In the genomic region with DNA sequence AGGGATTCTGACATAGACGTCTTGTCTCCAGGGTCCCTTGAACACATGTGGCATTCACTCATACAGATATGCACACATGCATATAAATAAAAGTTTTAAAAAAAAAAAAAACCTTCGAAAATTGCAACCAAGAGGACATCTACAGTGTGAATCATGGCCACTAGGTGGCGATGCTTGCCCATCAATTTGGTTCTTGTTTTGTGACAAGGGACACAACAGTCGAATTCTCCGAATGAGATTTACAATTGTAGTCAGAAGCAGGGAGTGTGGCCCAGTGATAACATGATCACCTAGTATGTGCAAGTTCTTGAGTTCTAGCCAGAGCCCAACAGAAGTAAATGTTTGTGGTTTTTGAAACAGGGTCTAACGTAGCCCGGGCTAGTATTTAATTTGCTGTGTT, we compare ENCODE assay signal across 9 mouse cellular contexts. TPM values are rescaled to one million over a fixed set of nuclear protein-coding genes. Genes with fewer than 3 reads are reported as not detected.
DNase-seq lines count a peak whose midpoint lies in the region; ATAC-seq and TF ChIP-seq lines count a peak whose summit lies in the region.
"Had no signal": no experiment of that assay in that cellular context is flagged by ENCODE, and none has a peak within 500 bp of the region (broad histone marks: within the 10 kb centered on the region; RNA-seq: fewer than 3 reads in every experiment).

No protein-coding gene starts in this region.

- no peak for TF ChIP-seq POLR2A in cortical plate, adult 2 months (IDR thresholded peaks at IDR 0.05; ENCODE audit: extremely low read depth, insufficient read depth, low read length)

- ATAC-seq in intestine, embryonic 14.5 days (replicated peaks; ENCODE audit: low FRiP score, low TSS enrichment, low read depth): no peak
- no peak for ATAC-seq in intestine, embryonic 15.5 days
- ATAC-seq in neutrophil, adult 5-6 weeks (ENCODE audit: extremely low read depth, insufficient number of reproducible peaks, low FRiP score, poor library complexity, severe bottlenecking): peak; percentile 40; the same call in 1 of the 2 replicates

- no peaks in the 10 kb centered on the region for H3K9me3 ChIP-seq in intestine, embryonic 14.5 days (ENCODE audit: control insufficient read depth, low read length)
- H3K9me3 ChIP-seq in intestine, embryonic 15.5 days: no peaks in the 10 kb centered on the region

- peak; percentile 85 for TF ChIP-seq CTCF in cortical plate, adult 2 months (IDR thresholded peaks at IDR 0.05; ENCODE audit: extremely low read depth, insufficient read depth, low read length)

- peak; percentile 93 for DNase-seq in intestine, embryonic 14.5 days (ENCODE audit: low spot score)
- peak; percentile 96 for DNase-seq in adipocyte (ENCODE audit: low spot score)
- peak; percentile 82 to 85 for DNase-seq in heart, postnatal 36 days
- peak; percentile 77 to 84 for DNase-seq in left cerebral cortex, postnatal 10 days (ENCODE audit: extremely low spot score in 1 of 2, low spot score in 2 of 2)
- DNase-seq in thymus, adult 18-20 months: peak; percentile 48 to 67

- H3K9ac ChIP-seq in intestine, embryonic 14.5 days (ENCODE audit: low read length): no peak overlapping the region
- H3K9ac ChIP-seq in intestine, embryonic 15.5 days: no peak overlapping the region

- H3K4me3 ChIP-seq in intestine, embryonic 14.5 days (ENCODE audit: low read depth, low read length): no peak overlapping the region
- H3K4me3 ChIP-seq in intestine, embryonic 15.5 days (replicated peaks): no peak overlapping the region
- no peak overlapping the region for H3K4me3 ChIP-seq in cortical plate, adult 2 months (ENCODE audit: insufficient read depth, low read length)
- H3K4me3 ChIP-seq: erythroblast, embryonic 14.5 days had no signal

- peaks cover 25% of the 10 kb centered on the region for H3K4me1 ChIP-seq in intestine, embryonic 14.5 days (replicated peaks; ENCODE audit: control insufficient read depth, insufficient read depth, low read length)
- H3K4me1 ChIP-seq in intestine, embryonic 15.5 days (replicated peaks): peaks cover 12% of the 10 kb centered on the region
- H3K4me1 ChIP-seq in cortical plate, adult 2 months (ENCODE audit: control insufficient read depth, insufficient read depth, low read length): peaks cover 8% of the 10 kb centered on the region

- WGBS in intestine, embryonic 14.5 days: 24% methylated on average over 7 of the region's 7 CpGs
- WGBS in intestine, embryonic 15.5 days: 22% methylated on average over 7 of the region's 7 CpGs

- intact Hi-C loops in heart, postnatal 36 days (cut with DNase I): loop anchor here (2.0 to 10.0 kb wide), 3 partner anchors 135 to 305 kb away; partner anchors contain the start of gene Gtf2i
- intact Hi-C loops in left cerebral cortex, postnatal 10 days (cut with DNase I): loop anchor here (2.0 kb wide), 2 partner anchors 161 to 307 kb away; no protein-coding TSS in a partner anchor

- H3K4me2 ChIP-seq in intestine, embryonic 14.5 days (ENCODE audit: low read length): no peak overlapping the region
- H3K4me2 ChIP-seq in intestine, embryonic 15.5 days (replicated peaks): no peak overlapping the region

- H3K27me3 ChIP-seq in intestine, embryonic 14.5 days (replicated peaks; ENCODE audit: control insufficient read depth, insufficient read depth, low read length): no peaks in the 10 kb centered on the region
- H3K27me3 ChIP-seq in intestine, embryonic 15.5 days (replicated peaks): no peaks in the 10 kb centered on the region

- no peak overlapping the region for H3K27ac ChIP-seq in intestine, embryonic 14.5 days (ENCODE audit: low read depth)
- H3K27ac ChIP-seq in intestine, embryonic 15.5 days: no peak overlapping the region
- H3K27ac ChIP-seq in cortical plate, adult 2 months (ENCODE audit: insufficient read depth, low read length): no peak overlapping the region

- H3K36me3 ChIP-seq in intestine, embryonic 14.5 days (ENCODE audit: control insufficient read depth, insufficient read depth, low read length): no peaks in the 10 kb centered on the region
- H3K36me3 ChIP-seq in intestine, embryonic 15.5 days: no peaks in the 10 kb centered on the region

RNA-seq across cellular contexts. Expression of gene Rcc1l, which starts 3.3 kb away (rescaled TPM):
- polyA plus RNA-seq in intestine, embryonic 14.5 days (2014; fragmentation: Nextera tagmentation; extraction: Ambion mirVana): 32.3 and 32.5 TPM in 2 replicates
- polyA plus RNA-seq in intestine, embryonic 15.5 days (2015; fragmentation: Nextera tagmentation; extraction: Ambion mirVana): 33.1 and 34.6 TPM in 2 replicates
- 14.5 and 17.2 TPM in 2 replicates for polyA plus RNA-seq in cortical plate, adult 2 months (2012; rRNA removed)
- 10 to 100 TPM; 29.3 to 30.2 TPM for total RNA-seq in heart, postnatal 36 days (2021)
- total RNA-seq in left cerebral cortex, postnatal 10 days (2021): 10 to 100 TPM; 18.4 to 21.1 TPM
- total RNA-seq in neutrophil, adult 5-6 weeks (2017): 4.2 and 7.8 TPM in 2 replicates

RNA-seq across cellular contexts. Expression of gene Gtf2ird2, which starts 3.9 kb away (rescaled TPM):
- 7.5 and 8.0 TPM in 2 replicates for polyA plus RNA-seq in intestine, embryonic 14.5 days (2014; fragmentation: Nextera tagmentation; extraction: Ambion mirVana)
- 8.1 and 8.3 TPM in 2 replicates for polyA plus RNA-seq in intestine, embryonic 15.5 days (2015; fragmentation: Nextera tagmentation; extraction: Ambion mirVana)
- 14.8 and 15.4 TPM in 2 replicates for polyA plus RNA-seq in cortical plate, adult 2 months (2012; rRNA removed)
- 1 to 10 TPM; 4.9 to 5.0 TPM for total RNA-seq in heart, postnatal 36 days (2021)
- 10 to 100 TPM; 14.1 to 16.5 TPM for total RNA-seq in left cerebral cortex, postnatal 10 days (2021)
- 9.5 and 13.1 TPM in 2 replicates for total RNA-seq in neutrophil, adult 5-6 weeks (2017)

RNA-seq across cellular contexts. Expression of gene Ncf1, which starts 49.6 kb away (rescaled TPM):
- 3.4 and 4.1 TPM in 2 replicates for polyA plus RNA-seq in intestine, embryonic 14.5 days (2014; fragmentation: Nextera tagmentation; extraction: Ambion mirVana)
- 4.2 and 6.0 TPM in 2 replicates for polyA plus RNA-seq in intestine, embryonic 15.5 days (2015; fragmentation: Nextera tagmentation; extraction: Ambion mirVana)
- 7.6 and 7.7 TPM in 2 replicates for polyA plus RNA-seq in cortical plate, adult 2 months (2012; rRNA removed)
- total RNA-seq in heart, postnatal 36 days (2021): 1 to 10 TPM; 6.3 to 6.8 TPM
- 1 to 10 TPM; 5.7 to 8.3 TPM for total RNA-seq in left cerebral cortex, postnatal 10 days (2021)
- total RNA-seq in neutrophil, adult 5-6 weeks (2017): 432 and 448 TPM in 2 replicates

Comparison
In these comparisons a context has a peak if more than half of its experiments do, and no peak if none do; other contexts are left out.
1. RNA of gene Ncf1, which starts 49.6 kb away (total RNA-seq): 432 to 448 TPM in neutrophil, adult 5-6 weeks; 5.7 to 8.3 TPM in left cerebral cortex, postnatal 10 days and 6.3 to 6.8 TPM in heart, postnatal 36 days; every median in the first group is over 10 times any median in the second.
2. Peak in every context shown above with its lines, with median percentiles within 50 percentile points of each other: DNase-seq.